Mouse (Mus musculus): ENCODE results near the gene Cptp.
A peak's percentile ranks its signal among the peaks of the same experiment; 100 is the strongest.

Gene Cptp

GRCm38 (mm10) chr4:155888181-155888580 lies 18.9 kb upstream of the Cptp start:
- DNase-seq (ENCODE audit: low spot score in 2 of 2) = peak; percentile 10 to 53

GRCm38 (mm10) chr4:155887674-155888073 lies 18.4 kb upstream of the Cptp start:
- peak; percentile 10 to 53 for DNase-seq (ENCODE audit: low spot score in 2 of 2)

GRCm38 (mm10) chr4:155886330-155886729 lies 17.1 kb upstream of the Cptp start:
- no peak for DNase-seq (ENCODE audit: low spot score in 2 of 2)

- DNase-seq (ENCODE audit: low spot score in 2 of 2) = no peak
Observed at GRCm38 (mm10) chr4:155883587-155883986, 14.3 kb upstream of the Cptp start.

GRCm38 (mm10) chr4:155871404-155871803 lies 2.2 kb upstream of the Cptp start:
- DNase-seq (ENCODE audit: low spot score in 2 of 2) = no peak

- DNase-seq (ENCODE audit: low spot score in 2 of 2) = no peak
Observed at GRCm38 (mm10) chr4:155868614-155869298, 484 bp downstream of the Cptp start.

GRCm38 (mm10) chr4:155863001-155863400 lies 6.2 kb downstream of the Cptp start, which contains the start of gene Tas1r3:
Gene Tas1r3, minus strand, starts transcription at chr4:155863362.
- no peak for DNase-seq (ENCODE audit: low spot score in 2 of 2)

GRCm38 (mm10) chr4:155861787-155862186 lies 7.5 kb downstream of the Cptp start:
- DNase-seq (ENCODE audit: low spot score in 2 of 2) = no peak

GRCm38 (mm10) chr4:155859318-155859717 lies 9.9 kb downstream of the Cptp start:
- peak; percentile 54 to 81 for DNase-seq (ENCODE audit: low spot score in 2 of 2)

GRCm38 (mm10) chr4:155856881-155857280 lies 12.4 kb downstream of the Cptp start:
- DNase-seq (ENCODE audit: low spot score in 2 of 2) = no peak

- DNase-seq (ENCODE audit: low spot score in 2 of 2) = no peak
Observed at GRCm38 (mm10) chr4:155856071-155856470, 13.2 kb downstream of the Cptp start.

GRCm38 (mm10) chr4:155854991-155855390 lies 14.2 kb downstream of the Cptp start:
- DNase-seq (ENCODE audit: low spot score in 2 of 2) = no peak

- DNase-seq (ENCODE audit: low spot score in 2 of 2) = no peak
Observed at GRCm38 (mm10) chr4:155853421-155853820, 15.8 kb downstream of the Cptp start.

GRCm38 (mm10) chr4:155851951-155852411 lies 17.3 kb downstream of the Cptp start:
- no peak for DNase-seq (ENCODE audit: low spot score in 2 of 2)

GRCm38 (mm10) chr4:155851368-155851767 lies 17.9 kb downstream of the Cptp start:
- DNase-seq (ENCODE audit: low spot score in 2 of 2) = no peak

- DNase-seq (ENCODE audit: low spot score in 2 of 2) = no peak
Observed at GRCm38 (mm10) chr4:155849792-155850451, 19.3 kb downstream of the Cptp start.

- no peak for DNase-seq (ENCODE audit: low spot score in 2 of 2)
Observed at GRCm38 (mm10) chr4:155849391-155849790, 19.8 kb downstream of the Cptp start.

GRCm38 (mm10) chr4:155848434-155849095 lies 20.7 kb downstream of the Cptp start:
- DNase-seq (ENCODE audit: low spot score in 2 of 2) = no peak

GRCm38 (mm10) chr4:155847591-155848352 lies 21.5 kb downstream of the Cptp start:
- DNase-seq (ENCODE audit: low spot score in 2 of 2) = peak; percentile 46 to 81

GRCm38 (mm10) chr4:155846871-155847578 lies 22.2 kb downstream of the Cptp start, which contains the start of gene Dvl1:
Gene Dvl1, plus strand, starts transcription at chr4:155847402.
- DNase-seq (ENCODE audit: low spot score in 2 of 2) = peak; percentile 97 to 100

- no peak for DNase-seq (ENCODE audit: low spot score in 2 of 2)
Observed at GRCm38 (mm10) chr4:155843231-155843630, 26.0 kb downstream of the Cptp start.
